Mouse (Mus musculus) myocyte (in vitro differentiated cells): ENCODE measurements around the gene Ap5b1. TPM values are rescaled to one million over a fixed set of nuclear protein-coding genes. Genes with fewer than 3 reads are reported as not detected.

Source experiments
- H3K27me3 ChIP-seq: one replicate; pipeline ENCODE4 v1.6.1; 2011; ENCODE audit not compliant: control insufficient read depth, insufficient read depth, insufficient read length
- H3K36me3 ChIP-seq: one replicate; pipeline ENCODE4 v1.6.1; 2011; ENCODE audit not compliant: control insufficient read depth, insufficient read depth
- H3K4me2 ChIP-seq: one replicate; pipeline ENCODE4 v1.6.1; 2011; ENCODE audit warnings: low read depth, control low read depth
- H3K4me3 ChIP-seq: one replicate; pipeline ENCODE4 v1.5.1; 2011; ENCODE audit warnings: mild to moderate bottlenecking, control low read depth, moderate library complexity
- H3K79me2 ChIP-seq: one replicate; pipeline ENCODE4 v1.6.1; 2011; ENCODE audit not compliant: control insufficient read depth, insufficient read depth
- H3ac ChIP-seq: one replicate; pipeline ENCODE4 v1.6.1; 2011; ENCODE audit not compliant: control insufficient read depth, insufficient read length
- CEBPB ChIP-seq: IDR thresholded peaks from 2 replicates; pipeline ENCODE4 v1.6.1; 2011; ENCODE audit warnings: mild to moderate bottlenecking, moderate library complexity; ENCODE audit not compliant: poor library complexity, insufficient read depth, severe bottlenecking
- E2F4 ChIP-seq: IDR thresholded peaks from one replicate; pipeline ENCODE4 v1.6.1; 2011; ENCODE audit warnings: mild to moderate bottlenecking, control low read depth, moderate library complexity; ENCODE audit not compliant: insufficient read depth
- MAX ChIP-seq: IDR thresholded peaks from one replicate; pipeline ENCODE4 v1.6.1; 2011; ENCODE audit warnings: low read depth, mild to moderate bottlenecking, control low read depth
- MYOD1 ChIP-seq, 3 experiments: IDR thresholded peaks; one replicate each; pipeline ENCODE4 v1.6.1; 2011; ENCODE audit warnings: control low read depth in 2 of 3, low read depth in 2 of 3, mild to moderate bottlenecking in 2 of 3, moderate library complexity in 1 of 3; ENCODE audit not compliant: insufficient read length in 2 of 3, control insufficient read depth in 1 of 3
- MYOG ChIP-seq, 3 experiments: IDR thresholded peaks; one replicate each; pipeline ENCODE4 v1.6.1; 2011; ENCODE audit warnings: control low read depth in 2 of 3, low read depth in 2 of 3, mild to moderate bottlenecking in 2 of 3; ENCODE audit not compliant: insufficient read length in 2 of 3, control insufficient read depth in 1 of 3, insufficient read depth in 1 of 3
- POLR2A ChIP-seq: IDR thresholded peaks from one replicate; pipeline ENCODE4 v1.6.1; 2011; ENCODE audit warnings: low read depth, mild to moderate bottlenecking, control low read depth, moderate library complexity; ENCODE audit not compliant: insufficient read length
- POLR2AphosphoS2 ChIP-seq: IDR thresholded peaks from one replicate; pipeline ENCODE4 v1.6.1; 2011; ENCODE audit warnings: low read depth, control low read depth; ENCODE audit not compliant: insufficient read length
- REST ChIP-seq: IDR thresholded peaks from one replicate; pipeline ENCODE4 v1.6.1; 2011; ENCODE audit warnings: mild to moderate bottlenecking, control low read depth, moderate library complexity; ENCODE audit not compliant: insufficient read depth, insufficient read length
- SRF ChIP-seq: IDR thresholded peaks from one replicate; pipeline ENCODE4 v1.6.1; 2011; ENCODE audit warnings: low read depth; ENCODE audit not compliant: control insufficient read depth, insufficient read length
- TCF12 ChIP-seq: IDR thresholded peaks from one replicate; pipeline ENCODE4 v1.6.1; 2011; ENCODE audit warnings: mild to moderate bottlenecking, control low read depth; ENCODE audit not compliant: poor library complexity, insufficient read depth, severe bottlenecking
- TCF3 ChIP-seq: IDR thresholded peaks from one replicate; pipeline ENCODE4 v1.6.1; 2011; ENCODE audit warnings: low read depth, control low read depth; ENCODE audit not compliant: insufficient read length
- USF1 ChIP-seq: IDR thresholded peaks from one replicate; pipeline ENCODE4 v1.6.1; 2011; ENCODE audit warnings: low read depth, mild to moderate bottlenecking, control low read depth, moderate library complexity
- polyA plus RNA-seq: library from polyadenylated mRNA; unstranded; fragments of >200 nt; fragmentation: generic; extraction: Trizol; gene quantifications from one replicate; pipeline ENCODE4 v1.2.1, GENCODE M21; 2012; ENCODE audit warnings: missing spikeins

Ap5b1 gene
- polyA plus RNA-seq, 1 experiment: 3.2 TPM

DNA sequence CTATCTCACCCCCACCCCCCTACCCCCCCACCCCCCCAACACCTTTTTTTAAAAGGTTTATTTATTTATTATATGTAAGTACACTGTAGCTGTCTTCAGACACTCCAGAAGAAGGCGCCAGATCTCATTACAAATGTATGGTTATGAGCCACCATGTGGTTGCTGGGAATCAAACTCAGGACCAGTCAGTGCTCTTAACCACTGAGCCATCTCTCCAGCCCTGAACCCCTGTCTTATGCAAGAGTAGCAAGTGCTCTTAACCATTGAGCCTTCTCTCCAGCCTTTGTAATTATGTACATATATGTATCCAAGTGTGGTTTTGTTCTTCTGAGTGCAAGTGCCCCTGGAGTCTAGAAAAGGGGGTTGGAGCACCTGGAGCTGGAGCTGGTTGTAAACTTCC, 44.1 kb downstream of the Ap5b1 start:
- Histone ChIP-seq H3K4me2 (no peak overlapping the region), H3K79me2 (peaks cover 7% of the 10 kb centered on the region), H3K36me3 (peaks cover 10% of the 10 kb centered on the region), H3K27me3 (no peaks in the 10 kb centered on the region), H3K4me3 (no peak overlapping the region), H3ac (no peak overlapping the region)
- TF ChIP-seq SRF (no peak), REST (no peak), MYOD1 (IDR thresholded peaks at IDR 0.05; ENCODE audit: control insufficient read depth in 1 of 3, insufficient read length in 2 of 3, low read depth in 2 of 3) (no peak), E2F4 (no peak), TCF3 (no peak), MYOG (IDR thresholded peaks at IDR 0.05; ENCODE audit: control insufficient read depth in 1 of 3, insufficient read depth in 1 of 3, insufficient read length in 2 of 3, low read depth in 2 of 3) (no peak), POLR2AphosphoS2 (no peak), TCF12 (no peak), MAX (no peak), USF1 (no peak), CEBPB (no peak), POLR2A (no peak)

DNA sequence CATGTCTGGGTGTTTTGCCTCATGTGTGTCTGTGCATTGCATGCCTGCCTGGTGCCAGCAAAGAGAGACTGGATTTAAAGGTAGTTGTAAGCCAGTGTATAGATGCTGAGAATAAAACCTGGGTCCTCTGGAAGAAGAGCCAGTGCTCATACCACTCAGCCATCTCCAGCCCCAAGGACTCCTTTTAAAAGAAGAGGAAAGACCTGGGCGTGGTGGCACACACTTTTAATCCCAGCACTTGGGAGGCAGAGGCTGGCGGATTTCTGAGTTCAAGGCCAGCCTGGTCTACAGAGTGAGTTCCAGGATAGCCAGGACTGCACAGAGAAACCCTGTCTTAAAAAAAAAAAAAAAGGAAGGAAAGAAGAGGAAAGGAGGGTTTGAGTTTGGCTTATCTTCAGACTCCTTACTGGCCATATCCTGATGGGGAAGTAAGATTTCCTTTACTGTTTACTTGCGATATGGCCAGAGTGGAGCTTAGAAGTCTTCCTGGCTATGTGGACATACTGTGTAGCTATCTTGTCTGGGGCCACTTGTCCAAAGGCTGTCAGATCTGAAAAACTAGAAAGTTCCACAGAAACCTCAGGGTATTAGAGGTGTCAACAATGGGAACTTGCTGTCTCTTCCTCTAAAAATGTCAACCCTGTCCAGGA, 45.1 kb downstream of the Ap5b1 start:
- H3K4me3 ChIP-seq: no peak overlapping the region
- TF ChIP-seq USF1: no peak
- TF ChIP-seq TCF12: no peak
- TF ChIP-seq MAX: no peak
- TF ChIP-seq TCF3: no peak
- no peak for TF ChIP-seq SRF
- no peak for TF ChIP-seq REST
- no peak for TF ChIP-seq E2F4
- TF ChIP-seq MYOD1 (IDR thresholded peaks at IDR 0.05; ENCODE audit: control insufficient read depth in 1 of 3, insufficient read length in 2 of 3, low read depth in 2 of 3): no peak
- TF ChIP-seq MYOG (IDR thresholded peaks at IDR 0.05; ENCODE audit: control insufficient read depth in 1 of 3, insufficient read depth in 1 of 3, insufficient read length in 2 of 3, low read depth in 2 of 3): no peak
- no peak for TF ChIP-seq POLR2AphosphoS2
- TF ChIP-seq POLR2A: no peak
- no peak overlapping the region for H3K4me2 ChIP-seq
- H3K79me2 ChIP-seq: peaks cover 7% of the 10 kb centered on the region
- peaks cover under 1% of the 10 kb centered on the region for H3K36me3 ChIP-seq
- no peak overlapping the region for H3ac ChIP-seq
- H3K27me3 ChIP-seq: no peaks in the 10 kb centered on the region

DNA sequence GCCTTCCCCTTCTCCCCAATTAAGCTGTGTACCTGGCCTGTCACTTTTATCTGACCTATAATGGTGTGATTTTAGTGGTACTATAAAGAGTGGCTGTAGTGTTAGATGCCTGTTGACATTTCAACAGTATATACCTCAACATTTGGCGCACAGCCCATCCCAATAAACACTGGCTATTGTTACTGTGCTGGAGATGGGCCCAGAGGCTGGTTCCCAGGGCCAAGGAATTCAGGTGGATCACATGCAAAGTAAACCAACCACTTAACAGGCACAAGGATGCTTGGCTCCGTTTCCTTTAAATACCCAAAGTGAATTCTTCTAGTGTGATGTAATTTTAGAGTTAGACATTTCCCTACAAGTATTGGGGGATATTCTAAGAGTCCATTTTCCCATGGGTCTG, 47.1 kb downstream of the Ap5b1 start:
- H3ac ChIP-seq: no peak overlapping the region
- H3K4me3 ChIP-seq: no peak overlapping the region
- no peaks in the 10 kb centered on the region for H3K36me3 ChIP-seq
- no peaks in the 10 kb centered on the region for H3K27me3 ChIP-seq
- TF ChIP-seq REST: no peak
- no peak for TF ChIP-seq TCF3
- TF ChIP-seq TCF12: no peak
- TF ChIP-seq MAX: no peak
- no peak for TF ChIP-seq MYOG (IDR thresholded peaks at IDR 0.05; ENCODE audit: control insufficient read depth in 1 of 3, insufficient read depth in 1 of 3, insufficient read length in 2 of 3, low read depth in 2 of 3)
- no peak for TF ChIP-seq E2F4
- no peak for TF ChIP-seq USF1
- TF ChIP-seq POLR2A: no peak
- TF ChIP-seq SRF: no peak
- no peak for TF ChIP-seq POLR2AphosphoS2
- TF ChIP-seq CEBPB: no peak
- TF ChIP-seq MYOD1 (IDR thresholded peaks at IDR 0.05; ENCODE audit: control insufficient read depth in 1 of 3, insufficient read length in 2 of 3, low read depth in 2 of 3): no peak
- H3K4me2 ChIP-seq: no peak overlapping the region
- H3K79me2 ChIP-seq: no peaks in the 10 kb centered on the region

DNA sequence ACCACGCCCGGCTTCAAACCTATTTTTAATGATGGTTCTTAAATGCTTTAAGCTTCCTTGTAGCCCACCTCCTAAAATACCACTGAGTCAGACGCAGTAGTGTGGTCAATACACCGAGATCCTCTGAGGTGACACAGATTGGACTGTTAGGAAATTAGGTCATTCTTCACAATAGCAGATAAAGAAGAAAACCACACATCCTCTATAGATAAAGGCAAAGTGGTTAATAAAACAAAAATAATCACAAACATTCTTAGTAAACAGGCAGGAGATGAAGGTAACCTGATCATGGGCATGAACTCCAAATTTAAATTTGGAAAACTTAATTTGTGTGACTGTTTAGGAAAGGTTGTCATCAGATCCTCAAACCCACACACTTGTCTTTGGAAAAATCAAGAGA, 52.2 kb downstream of the Ap5b1 start:
- no peaks in the 10 kb centered on the region for H3K79me2 ChIP-seq
- no peak overlapping the region for H3ac ChIP-seq
- no peaks in the 10 kb centered on the region for H3K27me3 ChIP-seq
- H3K4me3 ChIP-seq: no peak overlapping the region
- H3K4me2 ChIP-seq: no peak overlapping the region
- H3K36me3 ChIP-seq: no peaks in the 10 kb centered on the region
- TF ChIP-seq E2F4 (no peak), MAX (no peak), TCF3 (no peak), SRF (no peak), POLR2A (no peak), MYOG (IDR thresholded peaks at IDR 0.05; ENCODE audit: control insufficient read depth in 1 of 3, insufficient read depth in 1 of 3, insufficient read length in 2 of 3, low read depth in 2 of 3) (no peak), CEBPB (no peak)

Other genes with a start within 250 kb of the Ap5b1 start
- not detected for gene Catsper1, start 232.3 kb upstream of the Ap5b1 start, polyA plus RNA-seq
- 28.0 TPM for gene Cst6, start 218.5 kb upstream of the Ap5b1 start, polyA plus RNA-seq
- 52.9 TPM for gene Eif1ad, start 201.3 kb upstream of the Ap5b1 start, polyA plus RNA-seq
- 337 TPM for gene Banf1, start 200.9 kb upstream of the Ap5b1 start, polyA plus RNA-seq
- 55.6 TPM for gene Sart1, start 179.3 kb upstream of the Ap5b1 start, polyA plus RNA-seq
- 0.37 TPM for gene Tsga10ip, start 165.5 kb upstream of the Ap5b1 start, polyA plus RNA-seq
- 481 TPM for gene Drap1, start 143.0 kb upstream of the Ap5b1 start, polyA plus RNA-seq
- gene AI837181, start 142.9 kb upstream of the Ap5b1 start, polyA plus RNA-seq: 69.9 TPM
- gene Fosl1, start 120.5 kb upstream of the Ap5b1 start, polyA plus RNA-seq: 15.4 TPM
- gene Ccdc85b, start 110.1 kb upstream of the Ap5b1 start, polyA plus RNA-seq: 10.7 TPM
- gene Fibp, start 107.4 kb upstream of the Ap5b1 start, polyA plus RNA-seq: 122 TPM
- gene Ctsw, start 99.5 kb upstream of the Ap5b1 start, polyA plus RNA-seq: 7.2 TPM
- gene Efemp2, start 94.1 kb upstream of the Ap5b1 start, polyA plus RNA-seq: 81.3 TPM
- gene Mus81, start 79.6 kb upstream of the Ap5b1 start, polyA plus RNA-seq: 66.4 TPM
- gene Cfl1, start 77.6 kb upstream of the Ap5b1 start, polyA plus RNA-seq: 948 TPM
- gene 1700020D05Rik, start 64.2 kb upstream of the Ap5b1 start, polyA plus RNA-seq: 0.17 TPM
- gene Snx32, start 57.5 kb upstream of the Ap5b1 start, polyA plus RNA-seq: 7.8 TPM
- gene Ovol1, start 7.4 kb upstream of the Ap5b1 start, polyA plus RNA-seq: not detected
- gene Rnaseh2c, start 33.8 kb downstream of the Ap5b1 start, polyA plus RNA-seq: 31.9 TPM
- gene Kat5, start 42.2 kb downstream of the Ap5b1 start, polyA plus RNA-seq: 37.1 TPM
- gene Rela, start 69.5 kb downstream of the Ap5b1 start, polyA plus RNA-seq: 58.0 TPM
- 14.4 TPM for gene Sipa1, start 95.7 kb downstream of the Ap5b1 start, polyA plus RNA-seq
- 19.0 TPM for gene Map3k11, start 120.7 kb downstream of the Ap5b1 start, polyA plus RNA-seq
- 34.9 TPM for gene Pcnx3, start 120.9 kb downstream of the Ap5b1 start, polyA plus RNA-seq
- 0.12 TPM for gene Kcnk7, start 136.3 kb downstream of the Ap5b1 start, polyA plus RNA-seq
- gene Ehbp1l1, start 158.3 kb downstream of the Ap5b1 start, polyA plus RNA-seq: 97.4 TPM
- gene Fam89b, start 161.6 kb downstream of the Ap5b1 start, polyA plus RNA-seq: 77.4 TPM
- 100 TPM for gene Ltbp3, start 172.9 kb downstream of the Ap5b1 start, polyA plus RNA-seq
- 73.5 TPM for gene Scyl1, start 203.4 kb downstream of the Ap5b1 start, polyA plus RNA-seq